Mouse (Mus musculus) stomach, embryonic 14.5 days (tissue): ENCODE measurements around the gene Itga6. TPM values are rescaled to one million over a fixed set of nuclear protein-coding genes. Genes with fewer than 3 reads are reported as not detected.
A peak's percentile ranks its signal among the peaks of the same experiment; 100 is the strongest.

Experiments used
- ATAC-seq: fragments of 200-750 bp; cut with Nextera tagmentation; 2 replicates; pipeline ENCODE4 v1.8.0; 2017; ENCODE audit warnings: low read depth, moderate TSS enrichment; ENCODE audit not compliant: insufficient number of reproducible peaks, insufficient read depth, low FRiP score
- H3K27ac ChIP-seq: fragments of 300-500 bp; sonication (generic); 2 replicates; pipeline ENCODE4 v1.5.1; 2014; ENCODE audit warnings: mild to moderate bottlenecking, low read length, moderate library complexity, mixed read lengths
- H3K27me3 ChIP-seq: fragments of 300-500 bp; sonication (generic); 2 replicates; pipeline ENCODE4 v1.6.1; 2014; ENCODE audit warnings: low read length, control low read depth, mixed read lengths; ENCODE audit not compliant: control insufficient read depth, insufficient read depth
- H3K36me3 ChIP-seq: fragments of 300-500 bp; sonication (generic); 2 replicates; pipeline ENCODE4 v1.6.1; 2014; ENCODE audit warnings: mild to moderate bottlenecking, control low read depth, low read length, moderate library complexity, mixed read lengths; ENCODE audit not compliant: control insufficient read depth, insufficient read depth
- H3K4me1 ChIP-seq: fragments of 300-500 bp; sonication (generic); 2 replicates; pipeline ENCODE4 v1.6.1; 2014; ENCODE audit warnings: low read length, control low read depth, mixed read lengths; ENCODE audit not compliant: control insufficient read depth, insufficient read depth
- H3K4me2 ChIP-seq: fragments of 300-500 bp; sonication (generic); replicated peaks from 2 replicates; pipeline ENCODE4 v1.6.1; 2014; ENCODE audit warnings: low read depth, low read length, control low read depth
- H3K4me3 ChIP-seq: fragments of 300-500 bp; sonication (generic); 2 replicates; pipeline ENCODE4 v1.5.1; 2014; ENCODE audit warnings: low read depth, low read length, control low read depth
- H3K9ac ChIP-seq: fragments of 300-500 bp; sonication (generic); replicated peaks from 2 replicates; pipeline ENCODE4 v1.6.1; 2014; ENCODE audit warnings: low read depth, mild to moderate bottlenecking, control low read depth, low read length, moderate library complexity, mixed read lengths
- H3K9me3 ChIP-seq: fragments of 300-500 bp; sonication (generic); 2 replicates; pipeline ENCODE4 v1.6.1; 2016; ENCODE audit warnings: low read depth, low read length, control low read depth; ENCODE audit not compliant: control insufficient read depth
- WGBS: fragments of 180-500 bp; shearing (Covaris S2); extraction: QIAGEN DNeasy Blood & Tissue Kit; methylation state at CpG from one replicate; pipeline ENCODE4 v1.1.7; 2014; 5-methylcytosine and 5-hydroxymethylcytosine counted together
- polyA plus RNA-seq: library from polyadenylated mRNA; unstranded; fragments of >200 nt; fragmentation: Nextera tagmentation; extraction: Ambion mirVana; gene quantifications from 2 replicates; pipeline ENCODE4 v1.2.1, GENCODE M21; 2014

The Itga6 gene
- polyA plus RNA-seq, 1 experiment from 2014 or later = 65.5 TPM

DNA sequence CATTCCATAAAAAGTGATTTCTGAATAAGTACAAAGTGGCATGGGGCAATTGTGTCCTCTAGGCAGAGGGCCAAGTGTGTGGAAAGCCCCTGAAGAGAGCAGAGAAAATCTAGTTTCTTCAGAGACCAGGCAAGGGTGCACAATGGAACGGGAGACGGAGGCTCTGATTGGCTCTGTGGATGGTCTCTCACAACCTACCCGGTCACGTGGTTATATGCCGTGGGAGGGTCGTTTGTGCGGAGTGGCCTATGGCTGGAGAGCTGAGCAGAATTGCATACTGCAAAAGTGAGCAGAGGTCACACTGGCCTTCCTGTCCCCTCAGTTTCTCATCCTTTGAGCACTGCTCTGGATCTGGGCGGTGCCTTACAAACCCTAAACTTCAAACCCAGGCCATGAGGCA, 5.9 kb downstream of the Itga6 start:
- Histone ChIP-seq H3K9ac (no peak overlapping the region), H3K4me3 (no peak overlapping the region), H3K9me3 (no peaks in the 10 kb centered on the region), H3K4me2 (no peak overlapping the region), H3K27ac (no peak overlapping the region), H3K27me3 (no peaks in the 10 kb centered on the region), H3K36me3 (no peaks in the 10 kb centered on the region), H3K4me1 (no peaks in the 10 kb centered on the region)
- ATAC-seq = no peak
- 80% methylated on average over 8 of the region's 8 CpGs for WGBS

DNA sequence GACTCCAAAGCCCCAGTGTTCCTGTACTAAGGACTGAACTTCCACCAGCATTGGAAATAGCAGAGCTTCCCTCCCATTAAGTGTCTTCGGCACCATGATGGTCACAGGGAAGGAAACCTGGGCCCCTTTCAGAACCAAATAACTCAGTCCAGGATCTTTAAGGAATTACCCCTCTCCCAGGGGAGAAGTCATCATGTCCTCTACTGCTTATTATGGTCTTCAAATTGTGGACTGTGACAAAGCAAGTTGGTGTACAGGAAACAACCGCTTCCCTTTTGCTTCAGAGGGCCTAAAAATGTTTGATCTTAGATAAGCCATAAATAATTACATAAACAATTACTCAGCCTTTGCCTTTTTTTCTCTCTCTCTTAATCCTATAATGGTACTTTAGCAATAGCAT, 6.4 kb downstream of the Itga6 start:
- no peak overlapping the region for H3K4me2 ChIP-seq
- no peak overlapping the region for H3K27ac ChIP-seq
- ATAC-seq = no peak
- H3K4me1 ChIP-seq = no peaks in the 10 kb centered on the region
- no peak overlapping the region for H3K9ac ChIP-seq
- H3K27me3 ChIP-seq = no peaks in the 10 kb centered on the region
- H3K4me3 ChIP-seq = no peak overlapping the region
- H3K36me3 ChIP-seq = no peaks in the 10 kb centered on the region
- WGBS = 79% methylated on average over 2 of the region's 2 CpGs
- no peaks in the 10 kb centered on the region for H3K9me3 ChIP-seq

DNA sequence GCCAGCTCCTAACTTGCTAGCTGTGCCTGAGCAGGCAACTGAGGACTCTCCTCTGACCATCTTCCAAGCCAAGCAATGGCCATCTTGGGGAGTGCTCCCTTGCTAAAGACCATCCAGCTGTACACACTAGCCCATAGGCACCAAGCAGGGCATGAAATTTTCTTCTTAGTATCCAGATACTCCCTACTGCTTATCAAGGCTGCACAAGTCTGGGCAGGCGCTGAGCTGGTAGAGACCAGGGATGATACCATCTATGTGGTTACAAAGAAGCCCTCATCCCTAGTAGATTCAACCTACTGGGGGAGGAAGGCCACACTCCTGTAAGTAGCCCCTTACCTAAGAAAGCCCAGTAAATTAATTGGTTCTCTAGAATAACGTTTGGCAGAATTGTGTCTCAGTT, 7.0 kb downstream of the Itga6 start:
- no peak overlapping the region for H3K4me3 ChIP-seq
- ATAC-seq = no peak
- H3K4me1 ChIP-seq = no peaks in the 10 kb centered on the region
- no peaks in the 10 kb centered on the region for H3K27me3 ChIP-seq
- H3K9me3 ChIP-seq = no peaks in the 10 kb centered on the region
- no peak overlapping the region for H3K27ac ChIP-seq
- 76% methylated on average over 2 of the region's 2 CpGs for WGBS
- H3K9ac ChIP-seq = no peak overlapping the region
- H3K4me2 ChIP-seq = no peak overlapping the region
- no peaks in the 10 kb centered on the region for H3K36me3 ChIP-seq

DNA sequence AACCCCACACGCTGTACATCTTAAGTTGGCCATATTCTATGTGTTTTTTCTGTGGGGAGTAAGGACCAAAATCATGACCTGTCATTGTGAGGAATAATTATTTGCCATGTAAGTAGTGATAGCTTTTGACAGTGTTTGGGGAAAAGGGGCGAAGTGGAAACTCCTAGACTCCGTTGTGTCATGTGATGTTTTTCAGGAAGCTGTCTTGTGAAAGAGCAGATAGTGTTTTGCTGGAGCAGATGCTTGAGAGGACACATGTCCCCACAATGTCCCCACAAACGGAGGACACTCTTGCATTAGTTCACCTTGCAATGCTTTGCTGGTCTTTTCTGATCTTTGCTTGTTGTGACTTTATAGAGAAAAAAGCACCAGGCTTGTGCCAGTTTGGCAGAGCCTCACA, 7.7 kb downstream of the Itga6 start:
- WGBS = 74% methylated on average over 4 of the region's 4 CpGs
- no peak overlapping the region for H3K4me3 ChIP-seq
- H3K4me1 ChIP-seq = no peaks in the 10 kb centered on the region
- no peaks in the 10 kb centered on the region for H3K36me3 ChIP-seq
- H3K9ac ChIP-seq = no peak overlapping the region
- no peaks in the 10 kb centered on the region for H3K27me3 ChIP-seq
- no peak overlapping the region for H3K27ac ChIP-seq
- no peak for ATAC-seq
- H3K9me3 ChIP-seq = no peaks in the 10 kb centered on the region
- H3K4me2 ChIP-seq = no peak overlapping the region

DNA sequence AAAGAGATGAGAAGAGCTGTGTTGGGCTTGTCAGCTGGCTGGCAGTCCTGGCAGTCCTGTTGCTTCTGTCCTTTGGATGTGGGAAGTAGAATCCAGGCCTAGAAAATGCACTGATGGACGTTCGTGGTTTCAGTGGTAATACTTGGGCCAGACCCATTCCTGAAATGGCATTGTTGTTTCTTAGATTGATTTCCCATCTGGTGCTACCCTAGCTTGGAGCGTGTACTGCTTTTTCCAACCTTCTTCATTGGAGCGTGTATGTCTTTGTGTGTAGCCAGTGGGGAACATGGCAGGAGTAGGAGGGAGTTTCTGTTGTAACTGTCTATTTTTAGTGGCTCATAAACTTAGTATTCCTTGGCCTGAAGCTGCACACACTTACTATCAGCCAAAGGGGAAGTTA, 10.3 kb downstream of the Itga6 start:
- Histone ChIP-seq H3K9me3 (no peaks in the 10 kb centered on the region), H3K27me3 (no peaks in the 10 kb centered on the region), H3K27ac (no peak overlapping the region), H3K4me2 (no peak overlapping the region), H3K36me3 (no peaks in the 10 kb centered on the region), H3K4me1 (peaks cover 3% of the 10 kb centered on the region; the same call in 1 of the 2 replicates), H3K4me3 (no peak overlapping the region), H3K9ac (no peak overlapping the region)
- WGBS = 88% methylated on average over 4 of the region's 4 CpGs
- no peak for ATAC-seq

DNA sequence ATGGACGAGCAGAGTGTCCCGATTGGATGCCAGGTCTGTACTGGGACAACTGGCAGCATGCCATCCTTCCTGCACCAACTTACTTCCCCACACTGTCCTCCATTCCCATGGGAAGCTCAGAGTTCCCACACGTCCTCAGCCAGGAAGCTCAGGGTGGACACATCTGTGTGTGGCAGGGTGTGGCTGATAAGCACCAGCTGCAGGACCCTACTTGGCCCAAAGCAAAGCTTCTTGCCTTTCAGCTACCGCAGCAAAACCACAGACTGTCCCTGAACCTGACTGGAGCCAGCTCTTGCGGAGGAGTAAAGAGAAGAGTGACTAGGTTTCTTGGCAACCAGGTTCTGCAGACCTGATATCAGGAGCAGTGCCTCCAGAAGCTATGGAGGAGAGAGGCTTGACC, 11.7 kb downstream of the Itga6 start:
- Histone ChIP-seq H3K27ac (no peak overlapping the region), H3K4me1 (peaks cover 3% of the 10 kb centered on the region; the same call in 1 of the 2 replicates), H3K9ac (no peak overlapping the region), H3K4me3 (no peak overlapping the region), H3K36me3 (no peaks in the 10 kb centered on the region), H3K4me2 (no peak overlapping the region), H3K9me3 (no peaks in the 10 kb centered on the region), H3K27me3 (no peaks in the 10 kb centered on the region)
- 50% methylated on average over 5 of the region's 5 CpGs for WGBS
- ATAC-seq = no peak

DNA sequence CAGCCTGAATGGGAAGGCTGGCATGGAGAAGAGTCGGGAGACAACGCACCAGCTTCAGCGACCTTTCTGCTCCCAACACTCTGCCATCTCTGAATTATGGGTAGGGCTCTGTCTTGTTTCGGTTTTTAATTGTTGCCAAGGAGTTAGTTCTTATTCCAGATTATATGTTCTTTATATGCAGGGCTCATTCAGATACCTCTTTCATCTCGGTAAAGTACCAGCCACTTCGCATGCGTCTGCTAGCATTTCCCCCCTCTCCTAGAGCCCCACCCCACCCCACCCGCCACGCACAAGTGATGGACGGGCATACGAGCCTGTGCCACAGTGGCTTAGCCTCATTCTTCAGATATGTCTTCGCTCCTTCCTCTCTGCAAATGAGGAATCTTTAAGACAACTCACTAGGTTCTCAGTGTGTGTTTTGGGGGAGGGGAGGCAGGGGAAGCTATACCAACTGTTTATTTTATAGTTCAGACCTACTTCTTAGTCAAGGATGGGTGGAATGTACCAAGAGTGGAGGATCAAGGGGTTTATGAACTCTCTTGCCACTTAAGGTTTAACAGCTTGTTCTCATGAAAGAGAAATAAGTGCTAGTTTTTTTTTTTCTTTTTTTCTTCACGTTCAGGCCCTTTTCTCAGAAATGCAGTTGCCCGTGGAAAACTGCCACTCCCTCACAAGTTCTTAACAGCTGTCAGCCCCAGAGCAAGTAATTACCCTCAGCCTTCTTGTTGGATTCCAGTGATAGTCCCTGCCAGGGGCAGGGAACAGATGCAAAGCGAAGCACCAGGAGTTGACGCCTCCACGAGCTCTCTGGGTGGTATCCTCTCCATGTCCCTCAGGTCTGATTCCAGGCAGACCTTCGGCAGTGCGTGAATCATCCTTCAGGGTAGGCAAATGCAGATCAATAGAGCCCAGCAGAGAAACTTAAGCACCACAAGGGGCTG, 13.4 kb downstream of the Itga6 start:
- 0 out of 2 replicates have a peak overlapping the region, but pooled peaks have one; percentile 12 for H3K4me2 ChIP-seq

DNA sequence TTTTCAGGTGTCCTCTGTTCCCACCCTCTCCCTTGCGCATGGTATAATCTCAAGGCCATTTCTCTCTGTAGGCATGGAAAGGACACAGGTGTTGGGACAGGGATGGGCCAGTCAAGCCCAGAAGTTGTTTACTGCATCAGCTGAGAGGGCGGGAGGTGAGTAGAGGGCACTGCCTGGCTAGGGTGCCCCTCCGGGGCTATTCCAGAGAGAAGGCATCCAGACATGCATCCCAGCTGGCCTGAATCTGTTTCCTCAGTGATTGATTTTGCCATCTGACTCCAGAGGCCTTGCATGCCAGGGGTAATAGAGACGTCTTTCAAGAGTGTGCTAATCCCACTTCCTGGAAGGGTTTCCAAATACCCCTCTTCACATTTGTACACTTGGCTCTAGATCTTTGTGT, 14.7 kb downstream of the Itga6 start:
- H3K4me1 ChIP-seq = peaks cover 3% of the 10 kb centered on the region; the same call in 1 of the 2 replicates
- no peak overlapping the region for H3K4me3 ChIP-seq
- ATAC-seq = no peak
- 63% methylated on average over 4 of the region's 4 CpGs for WGBS
- H3K4me2 ChIP-seq = no peak overlapping the region
- no peaks in the 10 kb centered on the region for H3K36me3 ChIP-seq
- no peaks in the 10 kb centered on the region for H3K27me3 ChIP-seq
- no peaks in the 10 kb centered on the region for H3K9me3 ChIP-seq
- H3K27ac ChIP-seq = no peak overlapping the region
- H3K9ac ChIP-seq = no peak overlapping the region

More for the DNA sequence above, 13.4 kb downstream of the Itga6 start:
- ATAC-seq = no peak
- Histone ChIP-seq H3K27me3 (no peaks in the 10 kb centered on the region), H3K4me3 (no peak overlapping the region), H3K9ac (no peak overlapping the region), H3K27ac (no peak overlapping the region), H3K9me3 (no peaks in the 10 kb centered on the region), H3K4me1 (peaks cover 3% of the 10 kb centered on the region; the same call in 1 of the 2 replicates), H3K36me3 (no peaks in the 10 kb centered on the region)
- 25% methylated on average over 19 of the region's 19 CpGs for WGBS
